Mouse (Mus musculus): ENCODE data around the gene Cep126. TPM values are rescaled to one million over a fixed set of nuclear protein-coding genes. Genes with fewer than 3 reads are reported as not detected.

Gene Cep126
- total RNA-seq (2012; rRNA removed), result 6.1 and 6.2 TPM in 2 replicates

- TF ChIP-seq HCFC1 (IDR thresholded peaks at IDR 0.05; ENCODE audit: borderline replicate concordance, insufficient read depth, low read length), result peak; percentile 62; the same call in 1 of the 2 replicates
- TF ChIP-seq ZC3H11A (IDR thresholded peaks at IDR 0.05; ENCODE audit: borderline replicate concordance, low read depth, low read length), result no peak
- no peaks in the 10 kb centered on the region for H3K9me3 ChIP-seq (ENCODE audit: control insufficient read depth, insufficient read depth, low read depth, low read length)
- peak within 1 kb of the TSS; percentile 81 to 95 for H3K4me3 ChIP-seq (ENCODE audit: insufficient read depth in 1 of 2, low read depth in 1 of 2, low read length in 2 of 2, poor library complexity in 1 of 2, severe bottlenecking in 1 of 2)
- H3K9ac ChIP-seq (ENCODE audit: insufficient read depth, low read depth, low read length, poor library complexity, severe bottlenecking), result peak within 1 kb of the TSS; percentile 88
- no peaks in the 10 kb centered on the region for H3K36me3 ChIP-seq (ENCODE audit: control insufficient read depth, insufficient read depth, low read length, poor library complexity, severe bottlenecking)
- no peak within 1 kb of the TSS for H3K27ac ChIP-seq (ENCODE audit: insufficient read depth, low read depth, low read length, poor library complexity, severe bottlenecking)
- in situ Hi-C loops (cut with MboI; ENCODE audit: low sequenced_read_pairs in 2 of 2, unreplicated experiment in 2 of 2), result no loop called here
- DNase-seq (ENCODE audit: low read depth, low spot score), result peak; percentile 84
- H3K4me1 ChIP-seq (ENCODE audit: control insufficient read depth in 2 of 2, insufficient read depth in 2 of 2, low read length in 2 of 2, poor library complexity in 1 of 2), result peaks cover 2 to 6% of the 10 kb centered on the region in 2 experiments; a peak in 2 of 4 replicates
Observed at GRCm38 (mm10) chr9:8134117-8134574, at the start of gene Cep126. Gene Cep126, minus strand, starts transcription at chr9:8134294.

GRCm38 (mm10) chr9:8179554-8179953 is 45.5 kb upstream of the Cep126 start:
- in situ Hi-C loops (cut with MboI; ENCODE audit: low sequenced_read_pairs in 2 of 2, unreplicated experiment in 2 of 2), result loop anchor here in 1 of 2 experiments (25.0 kb wide), 1 partner anchor 467 kb away; no protein-coding TSS in a partner anchor
- Histone ChIP-seq H3K9me3 (ENCODE audit: control insufficient read depth, insufficient read depth, low read depth, low read length) (no peaks in the 10 kb centered on the region), H3K4me1 (ENCODE audit: control insufficient read depth in 2 of 2, insufficient read depth in 2 of 2, low read length in 2 of 2, poor library complexity in 1 of 2) (no peaks in the 10 kb centered on the region), H3K4me3 (ENCODE audit: insufficient read depth in 1 of 2, low read depth in 1 of 2, low read length in 2 of 2, poor library complexity in 1 of 2, severe bottlenecking in 1 of 2) (no peak overlapping the region), H3K9ac (ENCODE audit: insufficient read depth, low read depth, low read length, poor library complexity, severe bottlenecking) (no peak overlapping the region), H3K36me3 (ENCODE audit: control insufficient read depth, insufficient read depth, low read length, poor library complexity, severe bottlenecking) (no peaks in the 10 kb centered on the region), H3K27ac (ENCODE audit: insufficient read depth, low read depth, low read length, poor library complexity, severe bottlenecking) (no peak overlapping the region)
- TF ChIP-seq ZC3H11A (IDR thresholded peaks at IDR 0.05; ENCODE audit: borderline replicate concordance, low read depth, low read length) (no peak), CHD2 (IDR thresholded peaks at IDR 0.05; ENCODE audit: low read depth, low read length) (no peak), MAFK (IDR thresholded peaks at IDR 0.05; ENCODE audit: insufficient read depth, low read depth, low read length) (no peak)
- DNase-seq (ENCODE audit: low read depth, low spot score), result no peak

DNA sequence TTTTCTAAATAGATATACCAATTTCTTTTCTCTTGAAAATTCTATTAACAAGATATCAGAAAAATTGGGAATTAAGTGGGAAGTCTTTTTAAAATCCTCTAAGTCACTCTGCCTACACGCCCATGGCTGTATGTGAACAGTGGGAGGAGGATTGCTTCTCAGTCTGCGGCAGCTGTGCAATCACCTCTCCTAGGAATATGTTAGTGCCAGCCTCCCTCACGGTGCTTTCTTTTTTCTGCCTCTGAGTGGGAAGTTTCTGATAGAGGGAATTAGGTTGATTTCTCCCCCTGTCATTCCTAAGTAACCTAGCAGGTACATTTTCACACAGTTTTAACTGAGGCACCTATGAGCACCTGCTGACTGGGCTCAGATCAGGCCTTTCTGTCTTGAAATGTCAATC is 43.0 kb upstream of the Cep126 start:
- no peak overlapping the region for H3K4me3 ChIP-seq (ENCODE audit: insufficient read depth in 1 of 2, low read depth in 1 of 2, low read length in 2 of 2, poor library complexity in 1 of 2, severe bottlenecking in 1 of 2)
- no peak for TF ChIP-seq MAFK (IDR thresholded peaks at IDR 0.05; ENCODE audit: insufficient read depth, low read depth, low read length)
- TF ChIP-seq CHD2 (IDR thresholded peaks at IDR 0.05; ENCODE audit: low read depth, low read length), result no peak
- no peak for TF ChIP-seq HCFC1 (IDR thresholded peaks at IDR 0.05; ENCODE audit: borderline replicate concordance, insufficient read depth, low read length)
- no peak for TF ChIP-seq ZNF384 (IDR thresholded peaks at IDR 0.05; ENCODE audit: low read depth, low read length)
- no peak for TF ChIP-seq ZC3H11A (IDR thresholded peaks at IDR 0.05; ENCODE audit: borderline replicate concordance, low read depth, low read length)
- no peaks in the 10 kb centered on the region for H3K4me1 ChIP-seq (ENCODE audit: control insufficient read depth in 2 of 2, insufficient read depth in 2 of 2, low read length in 2 of 2, poor library complexity in 1 of 2)
- H3K9ac ChIP-seq (ENCODE audit: insufficient read depth, low read depth, low read length, poor library complexity, severe bottlenecking), result no peak overlapping the region
- in situ Hi-C loops (cut with MboI; ENCODE audit: low sequenced_read_pairs in 2 of 2, unreplicated experiment in 2 of 2), result loop anchor here in 1 of 2 experiments (25.0 kb wide), 1 partner anchor 465 kb away; no protein-coding TSS in a partner anchor
- DNase-seq (ENCODE audit: low read depth, low spot score), result no peak
- no peaks in the 10 kb centered on the region for H3K36me3 ChIP-seq (ENCODE audit: control insufficient read depth, insufficient read depth, low read length, poor library complexity, severe bottlenecking)
- no peaks in the 10 kb centered on the region for H3K9me3 ChIP-seq (ENCODE audit: control insufficient read depth, insufficient read depth, low read depth, low read length)
- no peak overlapping the region for H3K27ac ChIP-seq (ENCODE audit: insufficient read depth, low read depth, low read length, poor library complexity, severe bottlenecking)

GRCm38 (mm10) chr9:8157011-8157410 is 22.9 kb upstream of the Cep126 start:
- H3K9me3 ChIP-seq (ENCODE audit: control insufficient read depth, insufficient read depth, low read depth, low read length), result no peaks in the 10 kb centered on the region
- TF ChIP-seq HCFC1 (IDR thresholded peaks at IDR 0.05; ENCODE audit: borderline replicate concordance, insufficient read depth, low read length) (no peak), CHD2 (IDR thresholded peaks at IDR 0.05; ENCODE audit: low read depth, low read length) (no peak)
- DNase-seq (ENCODE audit: low read depth, low spot score), result no peak
- no peak overlapping the region for H3K4me3 ChIP-seq (ENCODE audit: insufficient read depth in 1 of 2, low read depth in 1 of 2, low read length in 2 of 2, poor library complexity in 1 of 2, severe bottlenecking in 1 of 2)
- no peaks in the 10 kb centered on the region for H3K4me1 ChIP-seq (ENCODE audit: control insufficient read depth in 2 of 2, insufficient read depth in 2 of 2, low read length in 2 of 2, poor library complexity in 1 of 2)
- in situ Hi-C loops (cut with MboI; ENCODE audit: low sequenced_read_pairs in 2 of 2, unreplicated experiment in 2 of 2), result no loop called here
- H3K9ac ChIP-seq (ENCODE audit: insufficient read depth, low read depth, low read length, poor library complexity, severe bottlenecking), result no peak overlapping the region
- no peaks in the 10 kb centered on the region for H3K36me3 ChIP-seq (ENCODE audit: control insufficient read depth, insufficient read depth, low read length, poor library complexity, severe bottlenecking)
- H3K27ac ChIP-seq (ENCODE audit: insufficient read depth, low read depth, low read length, poor library complexity, severe bottlenecking), result no peak overlapping the region

- Histone ChIP-seq H3K4me1 (ENCODE audit: control insufficient read depth in 2 of 2, insufficient read depth in 2 of 2, low read length in 2 of 2, poor library complexity in 1 of 2) (peaks cover 0 to 4% of the 10 kb centered on the region in 2 experiments; a peak in 1 of 4 replicates), H3K27ac (ENCODE audit: insufficient read depth, low read depth, low read length, poor library complexity, severe bottlenecking) (no peak overlapping the region), H3K36me3 (ENCODE audit: control insufficient read depth, insufficient read depth, low read length, poor library complexity, severe bottlenecking) (no peaks in the 10 kb centered on the region), H3K4me3 (ENCODE audit: insufficient read depth in 1 of 2, low read depth in 1 of 2, low read length in 2 of 2, poor library complexity in 1 of 2, severe bottlenecking in 1 of 2) (no peak overlapping the region), H3K9me3 (ENCODE audit: control insufficient read depth, insufficient read depth, low read depth, low read length) (no peaks in the 10 kb centered on the region), H3K9ac (ENCODE audit: insufficient read depth, low read depth, low read length, poor library complexity, severe bottlenecking) (no peak overlapping the region)
- no peak for TF ChIP-seq ZNF384 (IDR thresholded peaks at IDR 0.05; ENCODE audit: low read depth, low read length)
- TF ChIP-seq HCFC1 (IDR thresholded peaks at IDR 0.05; ENCODE audit: borderline replicate concordance, insufficient read depth, low read length), result no peak
- no peak for TF ChIP-seq CHD2 (IDR thresholded peaks at IDR 0.05; ENCODE audit: low read depth, low read length)
- no peak for TF ChIP-seq ZC3H11A (IDR thresholded peaks at IDR 0.05; ENCODE audit: borderline replicate concordance, low read depth, low read length)
- TF ChIP-seq MAFK (IDR thresholded peaks at IDR 0.05; ENCODE audit: insufficient read depth, low read depth, low read length), result no peak
- DNase-seq (ENCODE audit: low read depth, low spot score), result no peak
- in situ Hi-C loops (cut with MboI; ENCODE audit: low sequenced_read_pairs in 2 of 2, unreplicated experiment in 2 of 2), result no loop called here
Observed at GRCm38 (mm10) chr9:8139501-8139900, 5.4 kb upstream of the Cep126 start.

Data from ES-E14 (cell line).